Mouse (Mus musculus) ZHBTc4 (cell line): ENCODE data around the gene Acot1.
"Not testable (repeated sequence)": the region's sequence is repeated elsewhere in the genome, so short reads cannot be mapped to it uniquely, and the experiment has no call there.

Experiments used
- DNase-seq: peaks from one replicate; pipeline ENCODE4 v3.0.0-alpha.2; 2011; ENCODE audit warnings: low read depth, low spot score

The Acot1 gene

DNA sequence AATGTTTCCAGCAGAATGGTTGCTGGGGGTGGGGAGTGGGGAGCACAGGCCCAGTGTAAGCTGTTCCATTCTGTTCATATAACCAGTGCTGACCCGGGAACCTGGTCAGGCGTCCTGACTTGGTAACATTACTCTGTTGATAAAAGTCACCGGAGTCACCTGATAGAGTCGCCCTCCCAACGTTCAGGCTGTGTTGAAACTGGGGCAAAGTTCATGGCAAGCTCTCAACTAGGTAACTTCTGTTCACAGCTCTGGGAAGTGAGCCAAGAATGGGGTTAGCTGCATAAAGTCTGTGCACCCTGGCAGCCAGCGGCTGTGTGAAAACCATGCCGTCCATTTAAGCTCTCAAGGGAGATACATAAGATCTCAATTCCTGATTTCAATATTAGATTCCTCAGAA lies 11.2 kb downstream of the Acot1 start:
- DNase-seq: not testable (repeated sequence)

DNA sequence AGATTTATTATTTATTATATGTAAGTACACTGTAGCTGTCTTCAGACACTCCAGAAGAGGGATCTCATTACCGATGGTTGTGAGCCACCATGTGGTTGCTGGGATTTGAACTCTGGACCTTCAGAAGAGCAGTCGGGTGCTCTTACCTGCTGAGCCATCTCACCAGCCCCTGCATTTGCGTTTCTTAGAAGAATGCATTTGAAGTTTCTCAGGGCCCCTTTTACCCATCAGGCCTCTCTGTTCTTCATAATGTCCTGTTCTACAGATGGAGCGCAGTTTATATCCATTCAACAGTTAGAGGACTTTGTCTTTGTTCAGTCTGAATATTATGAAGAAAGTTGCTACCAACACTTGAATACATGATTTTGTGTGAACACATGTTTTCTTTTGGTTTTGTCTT lies 13.0 kb downstream of the Acot1 start:
- not testable (repeated sequence) for DNase-seq

GRCm38 (mm10) chr12:84023052-84023745 lies 13.9 kb downstream of the Acot1 start:
- DNase-seq: no peak

- DNase-seq: no peak
Measured at GRCm38 (mm10) chr12:84025888-84026287, 16.6 kb downstream of the Acot1 start.

GRCm38 (mm10) chr12:84028328-84028727 lies 19.0 kb downstream of the Acot1 start:
- DNase-seq: peak; percentile 61

DNA sequence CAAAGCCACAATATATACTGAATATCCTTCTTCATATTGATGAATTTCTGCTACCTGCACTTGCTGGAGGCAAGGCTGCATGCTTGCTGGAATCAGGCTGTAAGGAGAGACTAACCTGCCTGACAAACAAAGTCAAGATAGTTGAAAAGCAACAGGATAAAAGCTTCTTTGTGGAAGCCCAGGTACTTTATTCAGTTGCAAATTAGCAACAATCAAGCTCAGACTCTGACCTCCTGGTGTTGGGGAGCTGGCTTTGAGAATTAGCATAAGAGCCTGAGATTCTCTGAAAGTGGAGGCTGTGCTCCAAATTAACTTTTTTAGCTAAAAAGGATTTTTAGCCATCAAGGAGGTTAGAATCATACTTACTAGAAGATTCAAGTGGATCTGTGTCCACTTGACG lies 19.8 kb downstream of the Acot1 start:
- peak; percentile 58 for DNase-seq

DNA sequence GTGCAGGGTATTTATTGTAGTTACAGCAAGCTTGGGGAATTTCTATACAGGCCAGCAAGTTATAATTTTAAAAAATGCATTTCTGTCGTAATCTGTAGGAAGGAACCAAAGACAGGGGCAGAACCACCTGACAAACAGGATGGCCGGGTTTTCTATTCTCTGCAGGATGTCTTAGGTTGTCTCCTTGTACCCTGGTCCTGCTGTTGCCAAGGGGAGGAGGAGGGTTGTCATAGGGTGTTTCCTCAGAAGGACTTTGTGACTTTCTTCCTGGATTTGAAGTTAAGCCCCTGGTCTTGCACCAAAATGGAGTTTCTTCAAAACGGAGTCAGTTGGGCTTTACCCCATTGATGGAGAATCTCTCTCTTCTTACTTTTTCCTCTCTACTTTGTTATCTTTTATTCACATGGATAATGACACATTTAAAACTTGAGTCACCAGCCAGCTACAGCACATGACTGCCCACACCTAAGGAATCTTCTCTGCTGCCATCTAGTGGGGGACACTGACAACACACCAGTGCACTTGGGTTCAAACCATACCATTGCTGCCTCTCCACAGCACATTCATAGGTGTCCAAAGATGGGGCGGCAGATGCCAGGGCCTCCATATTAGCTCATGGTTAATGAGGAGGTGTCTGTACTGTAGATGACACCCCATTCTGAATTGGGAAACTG lies 21.5 kb downstream of the Acot1 start:
- DNase-seq: peak; percentile 67

DNA sequence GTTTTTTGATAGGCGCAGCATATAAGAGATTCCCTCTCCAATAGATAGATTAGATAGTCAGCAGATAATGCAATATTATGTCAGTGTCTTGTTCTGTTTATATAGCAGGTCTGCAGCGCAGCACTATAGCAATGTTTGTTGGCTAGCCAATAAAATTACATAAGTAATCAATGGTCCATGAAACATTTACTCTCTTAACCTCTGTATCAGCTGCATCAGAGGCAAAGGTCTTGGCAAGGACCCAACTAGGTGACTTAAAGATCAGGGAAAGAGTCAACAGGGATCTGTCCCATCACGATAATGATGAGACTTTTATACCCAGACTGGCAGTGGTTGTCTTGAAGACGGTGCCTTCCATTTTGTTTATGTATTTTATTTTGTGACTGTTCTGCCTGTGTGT lies 23.6 kb downstream of the Acot1 start:
- no peak for DNase-seq

DNA sequence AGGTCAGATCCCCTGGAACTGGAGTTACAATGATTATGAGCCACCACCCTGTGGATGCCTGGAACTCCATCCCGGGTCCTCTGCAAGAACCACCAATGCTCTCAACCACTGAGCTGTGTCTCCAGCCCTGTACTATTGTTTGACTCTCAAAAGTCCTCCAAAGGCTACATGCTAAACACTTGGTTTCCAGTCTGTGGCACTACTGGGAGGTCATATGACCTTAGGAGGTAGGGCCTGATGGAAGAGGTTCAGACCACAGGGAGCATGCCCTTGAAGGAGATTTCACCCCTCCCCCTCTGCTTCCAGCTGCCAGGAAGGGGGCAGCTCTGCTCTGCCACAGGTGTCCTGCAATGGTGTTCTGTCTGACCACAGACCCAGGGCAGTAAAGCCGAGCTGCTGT lies 24.0 kb downstream of the Acot1 start:
- peak; percentile 32 for DNase-seq

DNA sequence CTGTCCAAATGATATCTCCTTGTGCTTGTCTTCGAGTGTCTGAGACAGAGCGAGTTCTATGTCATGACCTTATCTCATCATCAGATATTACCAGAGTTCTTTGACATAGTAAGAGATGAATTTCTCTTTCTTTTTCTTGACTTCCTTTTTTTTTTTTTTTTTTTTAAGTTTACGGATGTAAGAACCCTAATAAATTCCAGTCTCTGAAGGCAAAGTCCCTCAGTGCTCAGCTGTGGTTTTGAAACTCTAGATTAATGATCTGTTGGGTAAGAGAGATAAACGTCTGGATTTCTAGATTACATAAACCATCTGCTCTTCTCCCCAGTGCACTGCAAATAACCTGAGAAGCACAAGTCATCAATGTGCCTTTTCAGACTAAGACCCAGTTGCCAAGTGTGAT lies 24.8 kb downstream of the Acot1 start:
- DNase-seq: no peak

DNA sequence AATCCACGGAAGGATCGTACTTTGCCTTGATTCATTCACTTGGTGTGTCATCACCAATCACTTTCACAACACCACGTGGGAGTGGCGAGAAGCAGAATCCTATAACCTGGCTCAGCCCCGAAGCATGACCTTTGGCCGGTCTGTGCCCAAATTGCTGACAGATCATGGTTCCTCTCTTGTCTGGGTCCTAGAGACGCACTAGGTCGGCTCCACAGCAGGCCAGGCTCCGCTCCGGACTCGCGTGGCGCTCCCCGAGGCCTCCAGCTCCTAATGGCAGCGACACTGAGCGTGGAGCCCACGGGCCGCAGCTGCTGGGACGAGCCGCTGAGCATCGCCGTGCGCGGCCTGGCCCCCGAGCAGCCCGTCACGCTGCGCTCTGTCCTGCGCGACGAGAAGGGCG lies 29.0 kb downstream of the Acot1 start, which contains the start of gene Acot4:
Gene Acot4 (plus strand): TSS at position 139 of the 400 bp plus-strand sequence.
- DNase-seq: peak; percentile 33

DNA sequence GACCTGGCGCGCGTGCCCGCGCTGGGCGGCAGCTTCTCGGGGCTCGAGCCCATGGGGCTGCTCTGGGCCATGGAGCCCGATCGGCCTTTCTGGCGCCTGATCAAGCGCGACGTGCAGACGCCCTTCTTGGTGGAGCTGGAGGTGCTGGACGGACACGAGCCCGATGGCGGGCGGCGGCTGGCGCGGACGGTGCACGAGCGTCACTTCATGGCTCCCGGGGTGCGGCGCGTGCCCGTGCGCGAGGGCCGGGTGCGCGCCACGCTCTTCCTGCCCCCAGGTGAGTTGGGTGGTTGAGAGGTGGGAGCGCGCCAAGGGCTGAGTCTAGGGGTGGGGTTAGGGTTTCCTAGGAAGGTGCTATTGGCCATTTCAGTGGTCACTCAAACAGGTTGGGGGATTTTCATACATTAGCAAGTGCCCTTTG lies 29.4 kb downstream of the Acot1 start, which contains the start of gene Gm49366:
Gene Gm49366 (plus strand): TSS at position 245 of the 421 bp plus-strand sequence.
- DNase-seq: peak; percentile 78

- DNase-seq: no peak
Measured at GRCm38 (mm10) chr12:84042248-84042647, 33.0 kb downstream of the Acot1 start.

DNA sequence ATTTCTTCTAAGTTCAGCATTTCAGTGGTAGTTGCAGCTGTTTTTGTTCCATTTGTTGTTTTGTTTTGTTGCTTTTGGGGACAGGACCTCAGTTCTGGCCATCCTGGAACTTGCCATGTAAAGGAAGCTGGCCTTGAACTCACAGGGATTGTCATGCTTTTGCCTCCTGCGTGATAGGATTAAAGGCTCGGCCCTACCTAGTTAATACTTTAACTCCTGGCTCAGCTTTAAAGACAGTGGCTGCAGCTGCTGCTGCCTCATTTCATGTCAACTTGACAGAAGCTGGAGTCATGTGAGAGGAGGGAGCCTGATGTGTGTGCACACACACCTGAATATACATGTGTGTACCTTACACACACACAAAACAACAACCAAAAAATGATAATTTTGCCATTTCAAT lies 34.8 kb downstream of the Acot1 start:
- no peak for DNase-seq

GRCm38 (mm10) chr12:84046906-84047305 lies 37.6 kb downstream of the Acot1 start:
- DNase-seq: no peak

- not testable (repeated sequence) for DNase-seq
Measured at GRCm38 (mm10) chr12:84050744-84051143, 41.5 kb downstream of the Acot1 start.

DNA sequence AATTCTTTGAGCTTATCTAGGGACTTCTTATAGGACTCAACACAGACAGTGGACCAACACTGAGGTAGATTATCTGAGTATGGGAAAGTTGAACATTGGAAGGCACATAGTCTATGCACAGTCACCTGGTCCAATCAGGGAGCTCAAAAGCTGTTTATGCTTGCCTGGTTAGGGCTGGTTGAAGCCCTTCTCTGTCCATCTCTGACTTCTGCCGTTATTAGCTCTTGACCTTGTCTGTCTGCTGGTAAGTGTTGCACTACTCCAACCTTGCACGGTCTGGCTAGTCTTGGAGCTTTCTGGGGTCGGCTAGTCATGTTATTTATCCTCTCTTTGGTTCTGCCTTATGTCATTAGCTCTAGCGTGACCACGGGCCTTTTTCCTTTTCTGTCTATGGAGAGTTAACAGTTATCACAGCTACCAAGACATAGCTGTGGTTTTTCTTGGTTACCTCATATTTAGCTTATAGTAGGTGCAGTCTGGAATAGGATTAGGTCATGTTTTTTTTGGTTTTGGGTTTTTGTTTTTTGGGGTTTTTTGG lies 42.7 kb downstream of the Acot1 start, which contains the start of gene Acot3:
Gene Acot3 (plus strand): TSS at position 208 of the 538 bp plus-strand sequence.
- DNase-seq: no peak

- no peak for DNase-seq
Measured at GRCm38 (mm10) chr12:84052609-84053008, 43.3 kb downstream of the Acot1 start.

- peak; percentile 40 for DNase-seq
Measured at GRCm38 (mm10) chr12:84053173-84053572, 43.9 kb downstream of the Acot1 start.

GRCm38 (mm10) chr12:84053679-84054391 lies 44.5 kb downstream of the Acot1 start:
- DNase-seq: peak; percentile 66

DNA sequence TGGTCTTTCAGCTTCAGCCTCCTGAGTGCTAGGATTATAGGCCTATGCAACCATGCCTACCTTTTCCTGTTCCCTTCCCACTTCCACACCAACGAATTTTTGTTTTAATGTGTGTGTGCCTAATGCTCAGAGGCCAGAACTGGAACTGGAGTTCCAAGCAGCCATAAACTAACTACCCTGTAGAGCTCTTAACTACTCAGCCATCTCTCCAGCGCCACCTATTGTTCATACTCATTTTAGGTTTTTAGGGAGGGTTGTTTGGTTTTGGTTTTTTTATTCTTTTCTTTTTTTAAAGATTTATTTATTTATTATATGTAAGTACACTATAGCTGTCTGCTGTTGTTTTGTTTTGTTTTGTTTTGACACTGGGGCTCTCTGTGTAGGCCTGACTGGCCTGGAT lies 51.7 kb downstream of the Acot1 start:
- peak; percentile 74 for DNase-seq

DNA sequence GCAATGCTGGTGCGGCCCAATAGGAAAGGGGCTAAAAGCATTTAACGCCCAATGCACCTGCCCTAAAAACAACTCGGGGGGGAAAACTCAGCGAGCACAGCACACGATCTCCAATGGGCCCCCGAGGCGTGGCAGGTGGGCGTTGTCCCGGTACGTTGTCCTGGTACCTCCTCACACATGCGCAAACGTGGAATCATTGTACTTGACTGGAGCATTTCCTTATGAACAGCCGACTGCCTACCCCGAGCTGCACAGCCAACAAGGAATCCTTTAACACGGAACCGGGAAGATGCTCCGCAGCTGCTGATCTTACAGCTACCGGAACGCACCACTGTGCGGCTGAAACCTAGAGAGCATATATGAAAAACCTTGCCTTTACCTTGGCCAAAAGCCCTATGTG lies 53.0 kb downstream of the Acot1 start:
- peak; percentile 66 for DNase-seq
